Mouse (Mus musculus) urinary bladder, postnatal 10 days (tissue): Measurements from ENCODE around the gene Kat2b.
"Not testable (repeated sequence)": the region's sequence is repeated elsewhere in the genome, so short reads cannot be mapped to it uniquely, and the experiment has no call there.

ENCODE experiments used
- DNase-seq: peaks from one replicate; pipeline ENCODE4 v3.0.0; 2022; ENCODE audit warnings: low spot score

Kat2b gene

GRCm38 (mm10) chr17:53566161-53566918 is at the start of gene Kat2b:
TSS of gene Kat2b (plus strand) at chr17:53566861.
- no peak for DNase-seq

GRCm38 (mm10) chr17:53519364-53519763 is 47.3 kb upstream of the Kat2b start:
- DNase-seq, result no peak

- DNase-seq, result no peak
Observed at GRCm38 (mm10) chr17:53520509-53520908, 46.2 kb upstream of the Kat2b start.

- no peak for DNase-seq
Observed at GRCm38 (mm10) chr17:53528034-53528433, 38.6 kb upstream of the Kat2b start.

- no peak for DNase-seq
Observed at GRCm38 (mm10) chr17:53531160-53531559, 35.5 kb upstream of the Kat2b start.

- no peak for DNase-seq
Observed at GRCm38 (mm10) chr17:53532425-53532824, 34.2 kb upstream of the Kat2b start.

- not testable (repeated sequence) for DNase-seq
Observed at GRCm38 (mm10) chr17:53539351-53539750, 27.3 kb upstream of the Kat2b start, which contains the start of gene Pp2d1. TSS of gene Pp2d1 (minus strand) at chr17:53539451.

- DNase-seq, result no peak
Observed at GRCm38 (mm10) chr17:53542536-53542935, 24.1 kb upstream of the Kat2b start.

GRCm38 (mm10) chr17:53543591-53544324 is 22.9 kb upstream of the Kat2b start:
- no peak for DNase-seq

GRCm38 (mm10) chr17:53551306-53552299 is 15.1 kb upstream of the Kat2b start:
- no peak for DNase-seq

- DNase-seq, result no peak
Observed at GRCm38 (mm10) chr17:53554088-53554487, 12.6 kb upstream of the Kat2b start.

- DNase-seq, result no peak
Observed at GRCm38 (mm10) chr17:53554813-53555212, 11.8 kb upstream of the Kat2b start.

- DNase-seq, result no peak
Observed at GRCm38 (mm10) chr17:53557443-53557842, 9.2 kb upstream of the Kat2b start.

GRCm38 (mm10) chr17:53559646-53560045 is 7.0 kb upstream of the Kat2b start:
- DNase-seq, result no peak

- no peak for DNase-seq
Observed at GRCm38 (mm10) chr17:53561458-53562029, 5.1 kb upstream of the Kat2b start.

- no peak for DNase-seq
Observed at GRCm38 (mm10) chr17:53564837-53565236, 1.8 kb upstream of the Kat2b start.

GRCm38 (mm10) chr17:53566919-53567345 is 271 bp downstream of the Kat2b start:
- DNase-seq, result peak; percentile 26

- DNase-seq, result peak; percentile 22
Observed at GRCm38 (mm10) chr17:53567346-53568101, 863 bp downstream of the Kat2b start.

- peak; percentile 20 for DNase-seq
Observed at GRCm38 (mm10) chr17:53568118-53568517, 1.5 kb downstream of the Kat2b start.

GRCm38 (mm10) chr17:53568734-53569386 is 2.2 kb downstream of the Kat2b start:
- DNase-seq, result no peak
